Mouse (Mus musculus): ENCODE results near the gene Tbc1d19.

Gene Tbc1d19

DNA sequence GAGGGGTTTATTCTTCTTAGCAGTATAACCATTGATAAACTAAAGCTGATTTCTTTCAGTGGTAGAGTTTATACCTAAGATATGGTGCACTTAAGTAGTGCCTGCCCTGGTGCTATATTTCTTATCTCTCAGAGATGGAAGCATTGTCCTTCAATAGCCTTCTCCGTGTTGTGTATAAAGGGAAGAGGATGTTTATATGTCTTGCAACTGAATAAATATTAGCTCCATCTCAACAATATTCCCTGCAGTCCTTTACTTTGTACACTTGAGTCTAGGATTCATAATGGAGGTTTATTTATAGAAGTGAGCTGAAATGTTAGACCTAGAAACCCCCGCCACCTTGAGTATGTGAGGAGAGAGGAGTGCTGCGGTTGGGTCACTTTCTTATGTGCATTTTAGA, 93.4 kb downstream of the Tbc1d19 start:
- in situ Hi-C loops (cut with MseI, MboI) = no loop called here

DNA sequence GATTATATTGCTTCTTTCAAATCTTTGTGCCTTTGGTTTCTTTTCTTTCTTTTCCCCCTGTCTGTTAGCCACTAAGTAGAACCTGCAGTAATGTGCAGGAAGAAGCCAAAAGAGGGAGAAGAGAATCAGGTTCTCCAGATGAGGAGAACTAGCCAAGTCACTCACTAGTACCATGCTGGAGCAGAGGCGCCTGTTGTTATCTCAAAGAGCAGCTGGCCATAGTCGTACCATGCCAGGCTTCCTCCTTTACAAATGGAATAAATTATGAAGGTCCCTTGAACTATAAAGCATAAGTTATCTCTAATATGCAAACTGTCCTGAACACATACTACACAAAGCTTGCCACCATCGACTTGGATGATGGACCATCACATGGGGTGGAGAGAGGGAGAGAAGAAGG, 99.8 kb downstream of the Tbc1d19 start:
- in situ Hi-C loops (cut with MseI, MboI) = no loop called here

DNA sequence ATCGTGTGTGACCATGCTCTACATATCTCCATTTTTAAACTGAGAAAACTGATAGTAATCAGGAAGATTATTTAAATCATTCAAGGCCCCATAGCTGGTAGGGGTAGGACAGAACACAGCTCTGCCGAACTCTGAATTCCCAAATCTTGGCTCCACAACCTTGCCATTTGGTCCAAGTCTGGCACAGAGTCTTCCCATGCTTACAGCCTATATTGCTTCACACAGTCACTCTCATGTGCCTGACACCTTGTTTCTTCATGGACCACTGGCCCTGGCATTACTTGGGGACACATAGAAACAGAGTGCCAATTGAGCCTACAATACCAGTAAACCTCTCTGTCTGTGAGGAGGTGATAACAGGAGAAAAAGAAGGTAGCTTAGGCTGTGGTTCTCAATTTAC, 111.0 kb downstream of the Tbc1d19 start:
- in situ Hi-C loops (cut with MseI, MboI) = no loop called here

DNA sequence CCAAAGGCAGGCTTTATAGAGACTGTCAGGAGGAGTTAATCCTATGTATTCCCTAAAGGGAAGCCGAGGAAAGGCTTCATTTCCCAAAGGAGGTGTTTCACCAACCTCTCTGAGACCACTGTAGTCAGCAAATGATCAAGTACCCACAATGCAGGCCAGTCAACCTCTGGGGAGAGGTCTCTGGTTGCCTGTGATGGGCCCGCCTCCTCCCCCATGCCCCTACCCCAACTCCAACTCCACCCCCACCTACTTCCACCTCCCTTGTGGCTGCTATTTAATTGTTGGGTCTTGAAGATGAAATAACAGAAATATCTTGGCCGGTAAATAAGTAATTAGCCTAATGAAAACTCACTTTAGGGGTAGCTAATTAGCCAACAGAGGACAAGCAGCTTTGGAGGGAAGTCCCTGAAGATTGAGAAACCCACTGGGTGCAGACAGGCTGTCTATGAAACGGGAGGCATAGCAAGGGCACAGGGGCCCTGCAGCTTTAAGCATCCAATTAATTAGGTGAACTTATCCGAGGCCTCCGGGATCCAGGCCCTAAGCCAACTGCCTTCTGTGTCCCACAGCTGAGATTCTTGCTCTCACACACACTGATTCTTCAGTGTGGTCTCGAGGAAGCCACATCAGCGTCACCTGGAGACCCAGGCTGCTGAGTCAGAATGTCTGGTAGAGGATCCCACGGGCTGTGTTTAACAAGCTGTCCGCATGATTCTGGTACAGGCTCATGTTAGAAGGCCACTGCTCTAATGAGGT, 112.9 kb downstream of the Tbc1d19 start:
- in situ Hi-C loops (cut with MseI, MboI) = no loop called here

DNA sequence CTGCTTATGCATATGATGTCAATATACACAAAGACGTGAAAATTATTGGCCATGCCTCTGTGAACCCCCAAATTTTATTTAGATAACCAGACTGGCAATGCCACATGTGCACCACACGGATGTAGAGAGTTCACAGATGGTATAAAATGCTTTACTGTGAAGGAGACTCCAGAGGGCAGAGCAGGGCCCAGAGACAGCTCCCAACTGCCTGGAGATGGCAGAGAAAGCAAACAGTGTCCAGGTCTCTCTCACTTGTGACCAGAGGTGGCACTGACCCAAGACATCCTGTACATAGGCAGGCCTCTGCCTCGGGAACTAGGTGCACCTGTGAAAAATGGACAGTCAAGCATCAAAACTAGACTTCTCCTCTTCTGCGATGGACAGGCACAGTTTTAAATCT, 114.6 kb downstream of the Tbc1d19 start:
- in situ Hi-C loops (cut with MseI, MboI) = no loop called here

DNA sequence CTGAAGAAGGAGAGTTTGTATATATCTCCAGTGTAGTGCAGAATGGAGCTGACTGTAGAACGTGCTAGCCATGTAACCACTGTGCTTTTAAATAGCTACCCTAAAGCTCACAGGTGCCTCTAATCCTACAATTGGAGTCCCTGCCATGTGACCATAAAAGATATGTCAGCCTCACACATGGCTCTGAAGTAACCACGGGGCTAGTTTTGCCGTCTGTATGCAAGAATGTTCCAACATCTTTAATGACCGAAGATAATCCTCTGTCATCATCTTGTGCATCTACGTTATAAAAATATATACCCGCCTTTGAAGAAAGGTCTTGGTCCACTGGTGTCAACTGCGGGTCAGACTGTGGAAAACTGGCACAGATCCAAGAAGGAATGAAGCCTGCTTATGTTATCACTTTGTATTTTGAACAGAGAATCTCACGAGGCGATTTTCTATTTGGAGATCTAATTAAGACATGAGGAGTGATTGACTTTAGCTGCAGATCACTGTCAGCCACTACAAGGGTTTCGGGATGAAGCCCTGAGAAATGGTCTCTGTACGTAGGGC, 117.0 kb downstream of the Tbc1d19 start:
- in situ Hi-C loops (cut with MseI, MboI) = no loop called here

DNA sequence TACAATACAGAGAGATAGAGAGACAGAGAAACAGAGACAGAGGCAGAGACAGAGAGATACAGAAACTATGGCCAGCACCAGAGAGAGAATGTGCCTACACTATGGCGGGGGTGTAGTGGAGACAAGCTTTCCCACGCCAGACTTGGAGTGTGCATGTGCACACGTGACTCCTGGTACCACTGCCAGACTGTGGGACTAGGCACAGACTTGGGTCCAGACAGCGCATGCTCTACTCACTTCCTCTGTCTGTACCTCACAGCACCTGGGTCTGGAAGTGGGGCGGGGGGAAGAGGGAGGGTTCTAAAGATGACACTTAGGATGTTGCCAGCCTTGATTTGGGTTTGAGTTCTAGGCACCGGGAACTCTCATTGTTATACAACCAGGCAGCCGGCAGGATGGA, 118.5 kb downstream of the Tbc1d19 start:
- in situ Hi-C loops (cut with MseI, MboI) = no loop called here

DNA sequence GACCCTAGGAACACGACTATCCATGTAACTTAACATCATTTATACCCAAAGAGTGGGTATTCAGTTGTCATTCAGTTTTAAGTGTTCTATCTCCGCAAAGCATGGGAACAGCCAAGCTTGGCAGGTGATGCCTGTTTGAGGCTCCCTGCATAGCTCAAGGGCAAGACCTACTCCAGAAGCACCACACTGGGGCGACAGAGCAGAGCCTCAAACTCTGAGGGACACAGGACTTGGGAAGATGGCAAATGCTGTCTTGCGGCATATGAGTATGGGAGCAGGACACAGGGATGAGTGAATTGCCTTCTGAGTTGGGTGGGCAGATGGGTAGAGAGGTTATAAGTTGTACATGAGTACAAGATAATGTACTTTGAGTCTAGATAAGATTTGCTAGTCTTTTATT, 119.1 kb downstream of the Tbc1d19 start:
- in situ Hi-C loops (cut with MseI, MboI) = no loop called here

DNA sequence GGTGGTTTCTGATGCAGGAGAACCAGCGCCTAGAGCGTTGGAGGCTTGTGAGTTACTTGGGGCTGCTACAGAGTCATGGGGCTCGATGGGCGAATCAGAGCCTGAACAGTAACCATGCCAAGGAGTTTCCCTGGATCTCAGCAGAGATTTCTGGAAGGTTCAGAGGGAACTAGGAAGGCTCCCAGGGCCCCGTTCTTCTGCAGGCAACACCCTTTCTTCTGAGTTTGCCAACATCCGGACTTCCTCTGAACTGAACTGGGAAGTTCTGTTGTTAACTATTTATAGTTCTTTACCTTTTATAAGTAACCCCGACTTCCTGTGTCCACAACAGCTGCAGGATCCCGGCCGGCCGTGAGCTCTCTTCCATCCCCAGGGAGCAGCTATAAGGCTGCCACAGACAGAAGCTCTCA, 119.8 kb downstream of the Tbc1d19 start:
- in situ Hi-C loops (cut with MseI, MboI) = no loop called here

DNA sequence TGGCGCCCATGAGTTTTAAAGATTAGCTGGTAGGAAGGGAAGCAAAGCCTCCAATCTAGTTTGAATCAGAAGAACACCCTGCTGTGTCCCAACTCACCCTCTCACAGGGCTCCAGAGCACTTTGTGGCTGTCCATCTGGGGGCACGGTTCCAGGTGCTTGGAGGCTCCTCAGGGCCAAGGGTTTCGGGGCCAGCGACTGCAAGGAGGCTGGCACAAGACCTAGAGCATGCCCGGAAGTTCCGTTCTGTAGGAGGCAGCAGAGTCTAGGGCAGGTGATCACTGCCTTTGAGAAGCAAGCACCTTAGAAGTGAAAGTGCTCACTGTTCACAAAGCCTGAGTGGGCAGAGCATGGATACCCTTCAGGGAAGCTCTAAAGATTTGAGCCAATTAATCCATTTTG, 120.4 kb downstream of the Tbc1d19 start:
- in situ Hi-C loops (cut with MseI, MboI) = no loop called here

DNA sequence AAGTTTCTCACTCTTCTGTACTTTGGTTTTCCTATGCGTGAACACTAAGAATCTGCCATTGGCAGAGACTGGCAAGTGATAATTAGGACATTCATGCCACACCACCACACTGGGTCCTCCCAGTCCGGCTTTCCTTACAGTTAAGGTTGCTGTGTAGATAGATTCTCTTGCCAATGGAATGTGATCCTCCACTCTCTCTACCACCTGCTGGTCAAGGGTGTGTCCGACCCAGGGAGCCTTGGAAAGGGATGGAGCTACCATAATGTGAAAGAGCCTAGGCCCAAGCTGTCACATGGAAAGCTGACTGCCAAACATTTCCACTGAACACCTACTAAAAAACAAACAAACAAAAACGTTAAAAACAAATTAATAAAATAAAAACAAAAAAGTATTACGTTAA, 121.6 kb downstream of the Tbc1d19 start:
- in situ Hi-C loops (cut with MseI, MboI) = no loop called here

DNA sequence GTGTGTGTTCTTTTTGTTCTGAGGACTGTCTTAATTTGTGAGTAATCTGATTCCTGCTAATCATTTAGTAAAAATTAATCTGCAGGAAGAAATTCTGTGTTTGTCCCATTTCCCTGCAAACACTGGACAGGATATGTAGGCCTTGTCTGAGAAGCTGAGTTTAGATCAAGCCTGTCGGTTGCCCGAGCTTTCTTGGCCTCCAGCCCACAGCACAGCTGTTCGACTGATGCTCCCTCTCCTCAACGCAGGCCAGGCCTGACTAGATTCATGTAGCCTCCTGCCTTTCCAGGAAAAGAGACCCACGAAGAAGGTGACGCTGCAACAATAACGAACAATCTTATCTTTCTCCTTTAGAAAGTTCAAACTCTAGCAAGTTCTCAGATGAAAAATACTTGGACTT, 124.2 kb downstream of the Tbc1d19 start:
- in situ Hi-C loops (cut with MseI, MboI) = no loop called here

DNA sequence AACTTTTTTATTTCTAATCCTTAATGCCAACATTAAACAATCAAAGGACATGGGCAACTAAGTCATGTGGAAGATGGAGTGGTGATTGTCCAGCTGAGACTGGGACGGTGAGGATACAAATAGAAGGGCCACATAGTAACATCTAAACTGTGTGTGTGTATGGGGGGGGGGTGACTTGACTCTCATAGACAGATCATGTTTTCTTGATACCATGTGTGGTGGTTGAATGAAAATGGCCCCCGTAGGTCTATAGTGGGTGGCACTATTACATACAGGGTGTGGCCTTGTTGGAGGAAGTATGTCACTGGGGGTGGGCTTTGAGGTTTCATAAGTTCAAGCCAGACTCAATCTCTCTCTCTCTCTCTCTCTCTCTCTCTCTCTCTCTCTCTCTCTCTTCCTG, 124.6 kb downstream of the Tbc1d19 start:
- in situ Hi-C loops (cut with MseI, MboI) = no loop called here

DNA sequence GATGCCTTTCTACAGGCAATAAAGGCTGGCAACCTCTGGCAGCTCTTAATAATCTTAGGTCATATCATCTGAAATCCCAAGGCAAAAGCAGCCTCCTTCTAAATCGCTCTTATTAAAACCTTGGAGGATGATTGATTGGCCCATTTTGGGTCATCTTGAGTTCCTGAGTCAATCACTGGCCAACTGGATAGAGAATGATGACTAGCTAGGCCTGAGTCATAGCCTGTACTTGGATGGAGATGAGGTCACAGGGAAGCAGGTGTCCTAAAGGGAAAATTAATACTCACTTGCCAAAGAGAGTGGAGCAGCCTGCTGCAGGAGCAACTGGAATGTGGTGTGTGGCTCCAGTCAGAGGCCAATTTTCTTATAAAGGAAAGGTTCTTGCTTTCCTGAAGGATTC, 125.4 kb downstream of the Tbc1d19 start:
- in situ Hi-C loops (cut with MseI, MboI) = no loop called here

DNA sequence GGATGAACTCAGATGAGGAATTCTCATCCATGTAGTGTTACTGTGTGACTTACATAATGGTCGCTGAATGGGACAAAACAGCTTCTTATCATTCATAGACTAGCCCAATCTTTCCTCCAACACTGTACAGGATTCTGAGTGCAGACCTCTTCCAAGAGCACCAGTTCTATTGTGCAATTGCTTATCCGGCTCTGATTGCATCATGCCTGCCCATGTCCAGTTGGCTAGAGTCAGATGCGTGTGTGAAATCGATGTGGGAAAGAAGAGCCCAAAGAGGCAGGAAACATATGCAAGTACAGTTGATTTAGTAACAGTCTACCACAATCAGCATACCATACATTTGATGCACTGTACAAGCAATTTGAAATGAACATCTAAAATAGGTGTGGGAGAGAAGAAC, 127.8 kb downstream of the Tbc1d19 start:
- in situ Hi-C loops (cut with MseI, MboI) = no loop called here

DNA sequence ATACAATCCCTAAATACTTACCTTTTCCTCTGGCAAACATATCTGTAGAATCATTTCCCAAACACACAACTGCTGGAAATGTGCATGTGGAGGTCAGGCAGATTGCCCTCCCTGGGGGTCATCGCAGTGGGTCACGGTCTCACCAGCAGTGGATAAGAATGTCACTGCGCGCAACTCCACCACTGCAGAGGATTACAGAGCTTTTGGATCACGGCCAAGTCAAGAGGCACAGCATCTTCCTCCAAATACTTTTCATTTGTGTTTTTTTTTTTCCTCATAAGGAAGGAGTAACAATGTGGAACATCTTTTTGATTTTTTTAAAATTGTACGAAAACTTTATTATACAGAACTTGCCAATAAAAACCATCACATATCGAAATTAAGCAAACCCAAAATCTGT, 129.6 kb downstream of the Tbc1d19 start:
- in situ Hi-C loops (cut with MseI, MboI) = no loop called here

DNA sequence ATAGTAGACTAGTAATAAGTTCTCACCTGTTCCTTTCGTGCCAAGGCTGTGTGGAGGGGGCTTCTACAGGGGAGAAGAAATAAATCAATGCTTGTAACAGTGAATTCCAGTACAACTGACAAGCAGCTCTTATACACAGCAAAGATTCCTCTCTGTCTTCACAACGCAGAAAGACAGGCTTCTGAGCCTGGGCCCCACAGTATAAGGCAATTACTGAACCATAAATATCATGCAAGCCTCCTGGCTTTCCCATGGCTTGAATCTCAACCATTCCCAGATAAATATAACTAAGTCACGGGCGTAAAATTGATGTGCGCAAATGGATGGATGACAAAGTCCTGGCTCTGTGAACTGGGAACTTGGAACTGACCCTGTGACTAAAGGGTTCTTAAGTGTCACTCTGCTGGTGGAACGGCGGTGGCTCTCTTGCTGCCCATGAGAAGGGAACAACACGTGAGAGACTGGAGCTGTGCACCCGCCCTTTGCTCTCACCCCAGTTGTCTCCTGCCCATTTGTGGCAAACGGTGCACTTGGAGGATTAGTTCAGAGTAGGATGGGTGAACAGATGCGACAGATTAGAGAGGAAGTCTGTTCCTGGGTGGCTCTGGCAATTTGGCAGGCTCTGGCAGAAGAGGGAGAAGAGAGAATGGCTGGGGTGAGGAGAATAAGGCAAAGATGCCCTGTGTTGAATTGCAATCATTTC, 132.1 kb downstream of the Tbc1d19 start:
- in situ Hi-C loops (cut with MseI, MboI) = no loop called here

DNA sequence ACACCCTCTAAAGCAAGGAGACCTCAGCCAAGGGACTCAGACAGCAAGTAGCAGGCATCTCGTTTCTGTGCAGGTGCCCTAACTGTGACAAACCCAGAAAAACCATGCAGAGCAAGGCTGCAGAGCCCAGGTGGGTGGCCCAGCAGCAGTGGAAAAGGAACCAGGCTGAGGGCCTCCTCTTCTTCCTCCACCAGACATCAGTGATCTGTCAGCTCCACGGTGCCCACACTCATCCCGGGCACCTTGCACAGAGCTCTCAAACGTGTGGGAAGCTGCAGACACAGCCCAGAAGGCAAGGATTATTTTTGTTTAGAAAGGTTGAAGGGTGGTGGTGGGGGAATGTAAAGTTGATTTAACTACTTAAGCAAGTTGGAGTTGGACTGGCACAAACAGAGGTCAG, 132.9 kb downstream of the Tbc1d19 start:
- in situ Hi-C loops (cut with MseI, MboI) = no loop called here

DNA sequence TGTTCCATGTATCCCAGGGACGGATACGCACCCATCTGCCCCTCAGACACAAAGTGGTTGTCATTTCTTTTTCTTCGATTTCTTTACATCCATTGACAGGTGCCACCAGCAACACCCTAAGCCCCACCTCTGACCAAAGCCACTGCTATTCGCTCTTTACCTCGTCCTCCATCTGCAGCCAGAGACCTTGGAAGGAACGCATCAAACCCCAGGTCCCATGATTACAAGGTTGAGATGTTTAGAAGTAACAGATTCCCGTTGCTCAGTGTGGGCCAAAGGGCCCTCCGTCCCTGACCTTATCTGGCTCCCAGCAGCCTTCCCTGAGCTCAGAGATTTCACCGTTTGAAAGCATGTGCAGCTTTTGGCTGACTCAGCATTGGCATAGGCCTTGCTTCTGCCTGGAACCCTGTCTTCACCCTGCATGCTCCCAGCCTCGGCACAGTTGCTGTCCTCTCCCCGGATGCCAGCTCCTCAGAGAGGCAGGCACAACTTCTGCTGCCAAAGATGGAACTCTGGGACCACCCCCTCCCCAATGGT, 134.0 kb downstream of the Tbc1d19 start:
- in situ Hi-C loops (cut with MseI, MboI) = no loop called here

DNA sequence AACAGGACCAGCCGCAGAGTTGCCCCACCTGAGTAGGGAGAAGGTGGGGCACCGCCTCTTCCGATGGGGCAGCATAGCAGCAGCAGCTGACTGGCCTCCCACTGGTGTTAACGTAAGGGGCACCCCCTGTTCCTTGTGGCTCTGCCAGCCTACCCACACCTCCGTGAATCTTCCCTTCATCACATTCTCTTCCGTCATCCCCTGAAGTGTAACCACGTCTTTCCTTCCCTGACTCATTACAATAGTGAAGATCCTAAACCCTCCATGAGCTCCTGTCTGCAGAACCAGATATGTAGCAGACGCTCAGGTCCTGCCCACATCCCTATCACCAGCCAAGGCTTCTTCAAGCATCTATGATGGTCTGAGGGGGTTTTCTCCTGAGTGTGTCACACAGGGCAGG, 137.3 kb downstream of the Tbc1d19 start:
- in situ Hi-C loops (cut with MseI, MboI) = no loop called here

DNA sequence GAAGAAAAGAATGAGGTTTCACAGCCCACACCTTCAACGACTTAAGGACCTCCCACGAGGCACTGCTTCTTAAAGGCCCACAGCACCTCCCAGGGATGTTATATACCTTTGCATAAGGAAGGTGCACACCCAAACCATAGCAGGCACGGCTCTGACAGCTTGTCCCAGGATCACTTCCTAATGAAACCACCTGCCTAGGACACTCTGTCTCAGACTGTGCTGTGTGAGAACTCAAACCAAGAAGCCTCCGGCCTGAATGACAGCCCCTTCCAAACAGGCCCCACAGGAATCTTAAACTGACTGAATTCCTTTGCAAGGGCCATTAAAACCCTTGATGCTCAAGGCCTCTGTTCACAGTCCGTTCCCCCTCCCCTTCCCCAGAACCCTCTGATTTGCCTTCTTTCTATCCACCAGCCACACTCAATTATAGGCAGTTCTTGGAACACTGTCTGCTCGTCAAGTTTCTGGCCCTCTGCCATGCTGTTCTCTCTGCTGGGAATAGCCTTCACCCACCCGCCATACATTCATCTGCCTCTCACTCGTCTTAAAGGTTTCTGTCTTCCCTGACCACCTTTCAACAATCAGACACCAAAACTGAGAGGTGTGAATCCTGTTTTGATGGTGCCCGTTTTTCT, 138.3 kb downstream of the Tbc1d19 start:
- in situ Hi-C loops (cut with MseI, MboI) = no loop called here

DNA sequence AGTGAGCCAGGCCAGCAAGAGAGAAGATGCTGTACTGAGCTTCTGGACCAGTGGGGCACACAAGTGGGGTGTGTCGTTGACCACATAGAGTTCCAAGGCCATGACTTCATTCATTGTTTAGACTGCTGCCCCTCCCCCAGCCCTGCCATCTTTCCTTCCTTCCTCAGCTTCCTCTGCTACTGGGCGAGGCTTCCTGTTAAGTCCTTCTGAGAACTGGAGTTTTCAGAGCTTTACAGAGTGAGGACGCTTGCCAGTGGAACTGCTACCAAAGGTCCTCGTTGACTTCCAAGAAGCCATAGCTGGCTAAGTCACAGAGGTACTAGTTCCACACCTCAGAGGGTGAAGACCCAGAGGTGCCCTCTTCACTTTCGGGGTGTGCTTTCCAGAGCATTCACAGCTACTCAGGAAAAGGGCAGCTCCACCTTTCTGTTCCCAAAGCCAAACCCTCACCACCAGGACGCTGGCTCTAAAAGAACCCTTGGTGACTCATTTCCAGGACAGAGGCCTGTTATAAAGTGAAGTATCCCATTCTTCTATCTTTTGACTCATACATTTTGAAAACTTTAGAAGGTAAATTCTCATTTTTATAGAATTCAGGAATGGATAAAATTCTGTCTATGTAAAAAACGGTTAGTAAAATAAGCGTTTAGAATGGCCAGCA, 139.3 kb downstream of the Tbc1d19 start:
- in situ Hi-C loops (cut with MseI, MboI) = no loop called here
